Mouse (Mus musculus) megakaryocyte, embryonic 14.5 days (primary cell): ENCODE data around the gene 2410004B18Rik.

Experiments
- FLI1 ChIP-seq: IDR thresholded peaks from 2 replicates; pipeline ENCODE4 v1.6.1; 2012; ENCODE audit warnings: low read length, inconsistent platforms, mixed read lengths
- GATA1 ChIP-seq: IDR thresholded peaks from 3 replicates; pipeline ENCODE4 v1.6.1; 2012; ENCODE audit warnings: mixed read lengths, low read length, inconsistent platforms, borderline replicate concordance

GRCm38 (mm10) chr3:145991976-145992730 is 54.3 kb downstream of the 2410004B18Rik start:
- TF ChIP-seq GATA1 (no peak), FLI1 (no peak)
